Mouse (Mus musculus) cerebellum, adult (tissue): ENCODE data around the gene Gstcd.
A peak's percentile ranks its signal among the peaks of the same experiment; 100 is the strongest.

ENCODE experiments used
- ATAC-seq: cut with Nextera tagmentation; 2 replicates; pipeline ENCODE4 v1.9.2; 2017; ENCODE audit warnings: mild to moderate bottlenecking, moderate library complexity, mixed read lengths; ENCODE audit not compliant: insufficient number of reproducible peaks, low FRiP score, low TSS enrichment

Gstcd gene

GRCm38 (mm10) chr3:133091664-133092273 lies at the start of gene Gstcd, which contains the start of gene Ints12:
TSS of gene Gstcd (minus strand) at chr3:133092033.
TSS of gene Ints12 (plus strand) at chr3:133091840.
- peak; percentile 97 for ATAC-seq

DNA sequence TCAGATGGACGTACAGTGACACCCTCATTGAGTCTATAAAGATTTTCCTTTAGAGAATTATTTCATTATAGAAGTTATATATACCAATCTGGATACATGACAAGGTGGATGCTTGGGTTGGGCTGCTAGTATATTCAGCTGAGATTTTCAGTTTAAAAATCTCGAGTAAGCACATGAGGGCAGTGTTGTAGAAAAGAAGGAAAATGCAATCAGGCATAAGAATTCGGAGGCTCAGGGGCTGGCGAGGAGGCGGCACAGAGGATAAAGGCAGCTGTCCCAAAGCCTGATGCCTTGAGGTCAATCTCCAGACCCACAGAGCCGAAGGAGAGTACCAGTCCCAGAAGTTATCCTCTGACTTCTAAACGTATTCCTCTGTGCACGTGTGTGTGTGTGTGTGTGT lies 40.8 kb upstream of the Gstcd start:
- no peak for ATAC-seq

GRCm38 (mm10) chr3:133131372-133131771 lies 39.5 kb upstream of the Gstcd start:
- ATAC-seq, result no peak

- ATAC-seq, result no peak
Observed at GRCm38 (mm10) chr3:133113281-133113680, 21.4 kb upstream of the Gstcd start.

DNA sequence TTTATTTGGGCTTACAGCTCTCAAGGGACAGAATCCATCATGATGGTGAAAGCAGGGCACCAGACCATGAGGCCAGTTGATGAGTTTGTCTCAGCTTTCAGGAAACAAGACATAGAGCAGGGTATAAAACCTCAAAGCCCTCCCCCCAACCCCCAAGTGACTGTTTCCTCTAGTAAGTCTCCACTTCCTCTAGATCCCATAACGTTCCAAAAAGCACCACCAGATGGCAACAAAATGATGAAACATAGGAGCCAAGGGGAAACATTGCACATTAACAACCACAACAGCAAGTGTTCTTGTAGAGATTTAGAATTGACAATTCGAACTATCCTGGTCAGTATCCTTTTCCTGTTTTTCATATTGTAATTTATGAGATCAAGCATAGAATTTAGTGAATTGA lies 19.9 kb upstream of the Gstcd start:
- ATAC-seq, result no peak

DNA sequence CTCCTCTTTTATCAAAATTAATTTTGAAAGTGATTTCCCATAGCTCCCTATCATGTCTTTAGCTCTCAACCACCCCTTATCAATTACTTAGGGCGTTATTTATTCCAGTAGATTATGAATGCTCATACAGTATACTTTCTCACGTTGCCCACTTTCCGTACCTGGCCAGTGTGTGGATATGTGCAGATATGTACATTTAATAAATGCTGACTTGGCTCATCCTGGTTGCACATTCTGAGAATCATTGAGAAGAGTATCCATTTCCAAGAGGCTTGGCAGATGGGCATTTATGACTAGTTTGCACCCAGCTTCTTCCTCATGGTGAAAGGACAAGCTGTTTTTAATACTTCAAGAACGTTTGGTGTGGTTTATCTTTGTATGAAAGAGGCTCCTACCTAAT lies 18.0 kb upstream of the Gstcd start:
- no peak for ATAC-seq

DNA sequence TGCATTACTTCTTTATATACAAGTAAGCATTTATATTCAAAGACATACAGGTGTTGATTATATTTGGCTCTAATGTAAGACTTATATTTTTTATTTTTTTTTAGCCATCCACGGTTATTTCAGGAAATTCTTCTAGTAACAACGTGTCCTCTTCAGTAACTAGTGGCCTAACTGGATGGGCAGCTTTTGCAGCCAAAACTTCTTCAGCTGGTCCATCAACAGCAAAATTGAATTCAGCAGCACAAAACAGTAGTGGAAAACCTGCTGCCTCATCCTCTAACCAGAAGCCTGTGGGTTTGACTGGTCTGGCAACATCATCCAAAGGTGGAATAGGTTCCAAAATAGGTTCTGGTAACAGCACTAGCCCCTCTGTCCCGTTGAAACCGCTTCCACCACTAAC lies 16.9 kb upstream of the Gstcd start:
- no peak for ATAC-seq

- no peak for ATAC-seq
Observed at GRCm38 (mm10) chr3:133104436-133104835, 12.6 kb upstream of the Gstcd start.

DNA sequence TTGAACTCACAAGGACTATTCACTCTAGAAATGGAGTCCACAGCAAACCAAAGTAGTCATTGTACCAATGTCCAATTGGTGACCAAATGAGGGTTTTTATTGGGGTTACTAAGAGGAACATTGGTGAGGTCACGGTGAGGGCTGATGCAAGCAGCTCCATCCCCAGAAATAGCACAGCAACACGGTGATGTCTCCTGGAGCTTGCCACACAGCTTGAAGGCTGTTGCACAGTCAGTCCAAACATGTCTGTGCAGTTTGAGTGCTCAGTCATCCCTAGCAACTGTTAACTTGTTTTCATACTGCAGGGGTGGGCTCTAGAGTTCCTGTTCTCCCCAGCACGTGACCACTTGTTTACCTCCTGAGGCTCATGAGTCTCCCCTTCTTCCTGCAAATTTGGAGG lies 11.9 kb upstream of the Gstcd start:
- ATAC-seq, result no peak

DNA sequence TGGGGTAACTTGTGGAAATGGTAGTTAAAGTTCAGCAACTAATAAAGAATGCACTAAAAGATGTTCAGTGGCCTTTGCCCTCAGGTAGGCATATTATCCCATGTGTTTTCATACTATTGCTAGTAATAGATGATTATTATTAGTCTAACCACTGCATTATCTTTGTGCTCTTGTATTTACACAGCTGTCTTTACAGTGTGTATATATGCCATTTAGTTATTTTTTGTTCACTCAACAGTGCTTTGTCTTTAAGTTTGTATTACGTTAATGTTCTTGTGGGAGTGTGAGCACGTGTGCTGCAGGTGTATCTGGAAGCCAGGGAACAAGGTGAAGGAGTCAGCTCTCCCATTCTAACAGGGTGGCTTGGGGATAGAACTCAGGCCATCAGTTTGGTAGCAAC lies 7.1 kb upstream of the Gstcd start:
- no peak for ATAC-seq

DNA sequence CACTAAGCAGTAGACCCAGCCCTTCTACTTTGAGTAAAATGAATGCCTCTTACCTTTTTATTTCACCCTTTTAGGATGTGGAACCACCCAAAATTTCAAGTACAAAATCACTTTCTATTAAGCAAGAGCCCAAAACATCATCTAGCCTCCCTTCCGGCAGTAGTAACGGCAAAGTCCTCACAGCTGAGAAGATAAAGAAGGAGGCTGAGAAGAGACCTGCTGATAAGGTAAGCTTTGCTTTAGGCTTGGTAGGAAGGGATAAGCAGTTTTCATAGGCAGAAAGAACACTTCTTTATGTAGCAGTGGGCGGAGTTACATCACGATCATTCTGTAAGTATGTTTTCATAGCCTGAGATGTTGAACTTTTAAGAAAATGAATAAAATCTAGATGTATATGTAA lies 6.5 kb upstream of the Gstcd start:
- ATAC-seq, result no peak

DNA sequence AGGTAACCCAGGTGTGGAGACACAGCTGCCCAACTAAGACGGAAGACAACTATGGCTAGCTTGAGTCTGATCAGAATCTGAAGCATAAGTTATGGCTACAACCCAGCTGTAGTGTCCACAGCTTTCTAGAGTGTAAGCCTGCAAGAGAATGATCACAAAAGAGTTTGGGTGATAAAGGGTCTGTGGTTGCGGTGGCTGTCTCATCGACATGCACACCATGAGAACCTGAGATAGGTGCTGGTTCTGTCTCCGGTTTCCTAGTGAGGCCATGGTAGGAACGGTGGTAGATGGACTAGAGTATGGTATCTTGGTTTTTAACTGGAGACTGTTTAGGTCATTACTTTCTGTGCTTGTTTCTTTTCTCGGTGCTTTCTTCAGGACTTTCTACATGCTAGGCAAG lies 6.1 kb upstream of the Gstcd start:
- no peak for ATAC-seq

GRCm38 (mm10) chr3:133094305-133094704 lies 2.5 kb upstream of the Gstcd start:
- no peak for ATAC-seq

GRCm38 (mm10) chr3:133092936-133093335 lies 1.1 kb upstream of the Gstcd start:
- no peak for ATAC-seq

DNA sequence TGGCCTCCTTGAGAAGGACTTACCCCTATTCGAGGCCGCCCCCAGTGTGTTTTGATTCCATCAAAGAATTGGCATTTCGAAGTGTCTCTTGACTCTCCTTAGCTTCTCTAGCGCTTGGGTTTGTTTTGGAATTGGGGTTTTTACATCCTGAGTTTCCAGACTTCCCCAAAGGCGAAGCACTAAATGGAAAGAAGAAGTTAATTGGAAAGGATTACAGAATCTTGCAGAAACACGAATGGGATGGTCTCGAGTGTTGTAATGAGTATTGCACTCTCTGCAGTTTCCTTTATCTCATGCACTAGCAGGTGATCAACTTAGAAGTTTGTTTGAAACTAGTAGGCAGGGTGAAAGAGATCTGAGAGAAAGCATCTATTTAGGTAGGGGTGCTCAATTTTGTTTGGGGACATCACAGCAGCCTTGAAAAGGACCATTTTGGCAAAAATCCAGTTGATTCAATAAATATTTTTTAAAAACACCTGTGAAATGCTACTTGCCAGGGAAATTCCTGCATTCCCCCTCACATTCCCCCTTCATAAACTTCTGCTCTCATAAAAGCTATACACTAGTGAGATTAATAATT lies 531 bp upstream of the Gstcd start:
- ATAC-seq, result no peak

- ATAC-seq, result peak; percentile 75; the same call in 1 of the 2 replicates
Observed at GRCm38 (mm10) chr3:133091121-133091663, 641 bp downstream of the Gstcd start.

DNA sequence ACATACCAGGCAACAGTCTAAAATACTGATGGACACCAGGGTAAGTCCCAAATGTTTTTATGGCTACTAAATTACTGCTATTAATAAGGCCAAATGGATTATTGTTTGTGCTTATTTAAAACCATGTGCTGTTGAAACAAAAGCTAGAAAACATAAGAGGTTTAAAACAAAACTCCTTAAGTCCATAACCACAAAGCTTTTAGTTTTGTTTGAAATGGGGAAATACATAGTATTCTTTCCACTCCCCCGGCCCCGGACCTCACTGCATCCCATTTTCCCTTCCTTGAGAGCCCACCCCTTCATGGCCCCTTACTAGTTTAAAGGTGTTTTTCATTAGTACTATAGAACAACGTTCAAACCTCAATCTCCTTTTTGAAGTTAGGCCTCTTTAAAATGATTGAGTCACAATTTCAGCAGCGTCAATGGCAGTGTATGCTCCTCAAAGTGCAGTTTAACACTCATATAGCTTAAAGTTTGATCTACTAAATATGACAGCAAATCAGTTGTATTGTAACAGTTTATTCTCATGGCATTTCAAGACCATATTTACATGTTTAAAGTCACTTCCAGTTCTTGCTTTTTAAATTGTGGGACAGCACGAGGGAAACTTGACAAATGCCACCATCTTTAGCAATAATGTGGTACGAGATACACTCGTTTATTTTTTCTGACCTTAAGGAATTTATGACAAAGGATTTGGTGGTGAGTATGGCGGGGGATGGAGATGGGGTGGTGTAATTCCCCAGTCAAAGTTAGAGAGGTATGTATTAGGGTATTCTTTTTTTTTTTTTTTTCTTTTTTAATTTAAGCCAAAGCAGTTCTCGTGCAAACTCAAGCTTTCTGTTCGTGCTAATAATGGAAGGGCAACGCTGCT lies 1.3 kb downstream of the Gstcd start:
- no peak for ATAC-seq

GRCm38 (mm10) chr3:133085858-133086257 lies 6.0 kb downstream of the Gstcd start:
- ATAC-seq, result peak; percentile 70

- no peak for ATAC-seq
Observed at GRCm38 (mm10) chr3:133082736-133083135, 9.1 kb downstream of the Gstcd start.

GRCm38 (mm10) chr3:133075560-133075959 lies 16.3 kb downstream of the Gstcd start:
- no peak for ATAC-seq

GRCm38 (mm10) chr3:133052068-133052467 lies 39.8 kb downstream of the Gstcd start:
- no peak for ATAC-seq
